In genomic region chr5:117295011-117295410, GRCm38 (mm10) we compare ENCODE assay signal across 27 mouse cellular contexts.
"Had no signal": no experiment of that assay in that cellular context is flagged by ENCODE, and none has a peak within 500 bp of the region (broad histone marks: within the 10 kb centered on the region; RNA-seq: fewer than 3 reads in every experiment).

No protein-coding gene starts in this region.

- H3K4me3 ChIP-seq: heart, adult 2 months; heart, embryonic 13.5 days; heart, embryonic 15.5 days; hindbrain, embryonic 13.5 days; hindbrain, embryonic 15.5 days; kidney, embryonic 15.5 days; limb, embryonic 13.5 days; limb, embryonic 15.5 days had no signal

- ATAC-seq: hindbrain, postnatal 0 days; intestine, embryonic 16.5 days had no signal

- H3K4me2 ChIP-seq: heart, embryonic 11.5 days; heart, embryonic 13.5 days; heart, embryonic 15.5 days; hindbrain, embryonic 13.5 days; hindbrain, embryonic 15.5 days; kidney, embryonic 15.5 days; limb, embryonic 13.5 days; limb, embryonic 15.5 days had no signal

- H3K4me1 ChIP-seq: heart, embryonic 13.5 days; heart, embryonic 15.5 days; hindbrain, embryonic 13.5 days; hindbrain, embryonic 15.5 days; limb, embryonic 13.5 days; limb, embryonic 15.5 days had no signal

- H3K27ac ChIP-seq: heart, adult 2 months; heart, embryonic 13.5 days; heart, embryonic 15.5 days; hindbrain, embryonic 13.5 days; hindbrain, embryonic 15.5 days; hindbrain, postnatal 0 days; kidney, embryonic 15.5 days; kidney, postnatal 0 days; limb, embryonic 13.5 days; limb, embryonic 15.5 days; liver, embryonic 14.5 days had no signal

- H3K9me3 ChIP-seq: heart, embryonic 15.5 days; hindbrain, embryonic 13.5 days; hindbrain, embryonic 15.5 days; kidney, embryonic 15.5 days; limb, embryonic 15.5 days had no signal

- H3K9ac ChIP-seq: heart, embryonic 13.5 days; heart, embryonic 15.5 days; hindbrain, embryonic 13.5 days; hindbrain, embryonic 15.5 days; kidney, embryonic 15.5 days; limb, embryonic 13.5 days; limb, embryonic 15.5 days; liver, embryonic 14.5 days had no signal

- H3K27me3 ChIP-seq: heart, embryonic 13.5 days; heart, embryonic 15.5 days; hindbrain, embryonic 13.5 days; hindbrain, embryonic 15.5 days; kidney, embryonic 15.5 days; limb, embryonic 13.5 days; limb, embryonic 15.5 days had no signal

- H3K36me3 ChIP-seq: heart, embryonic 13.5 days; heart, embryonic 15.5 days; hindbrain, embryonic 13.5 days; hindbrain, embryonic 15.5 days; kidney, embryonic 15.5 days; limb, embryonic 13.5 days; limb, embryonic 15.5 days had no signal

- DNase-seq: gastrocnemius, postnatal 14 days; gastrocnemius, postnatal 36 days; heart, adult 11 months; heart, adult 2 months; heart, postnatal 14 days; heart, postnatal 36 days; kidney, adult 11 months; kidney, adult 2 months; kidney, adult 9 months; kidney, postnatal 14 days; kidney, postnatal 36 days; layer of hippocampus, adult 9-11 months; layer of hippocampus, postnatal 36 days; left cerebral cortex, postnatal 4 days; lung, adult 18-20 months had no signal
